Mouse (Mus musculus) adrenal gland, postnatal 36 days (tissue): ENCODE data around the gene Gm9747. TPM values are rescaled to one million over a fixed set of nuclear protein-coding genes. Genes with fewer than 3 reads are reported as not detected.

ENCODE experiments used
- DNase-seq, 2 experiments: peaks; one replicate each; pipeline ENCODE4 v3.0.0; 2021; ENCODE audit warnings: mixed read lengths in 1 of 2
- total RNA-seq, 2 experiments: library from RNA; stranded (reverse); gene quantifications; 2 replicates each; pipeline ENCODE4 v1.2.3; 2021

Gm9747 gene
- total RNA-seq, 2 experiments from 2014 or later: not detected

DNA sequence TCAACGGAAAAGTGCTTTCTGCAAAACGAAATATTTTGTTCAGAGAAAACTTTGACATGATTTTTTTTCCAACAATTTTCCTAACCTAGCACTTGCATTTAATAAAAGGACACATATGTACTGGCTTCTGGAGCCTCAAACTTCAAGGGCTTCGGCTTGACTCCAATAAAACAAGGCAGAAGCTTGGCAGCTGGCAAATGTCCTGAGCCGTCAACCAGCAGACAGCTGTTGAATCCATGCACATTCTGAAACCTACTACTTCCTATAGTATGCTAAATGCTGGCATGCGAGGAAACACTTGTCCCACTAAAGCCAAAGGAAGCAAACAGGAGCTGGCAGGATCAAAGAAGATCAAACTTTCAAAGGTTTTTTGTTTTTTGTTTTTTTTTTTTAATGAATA lies 24.5 kb downstream of the Gm9747 start:
- DNase-seq: peak; percentile 45 to 52

DNA sequence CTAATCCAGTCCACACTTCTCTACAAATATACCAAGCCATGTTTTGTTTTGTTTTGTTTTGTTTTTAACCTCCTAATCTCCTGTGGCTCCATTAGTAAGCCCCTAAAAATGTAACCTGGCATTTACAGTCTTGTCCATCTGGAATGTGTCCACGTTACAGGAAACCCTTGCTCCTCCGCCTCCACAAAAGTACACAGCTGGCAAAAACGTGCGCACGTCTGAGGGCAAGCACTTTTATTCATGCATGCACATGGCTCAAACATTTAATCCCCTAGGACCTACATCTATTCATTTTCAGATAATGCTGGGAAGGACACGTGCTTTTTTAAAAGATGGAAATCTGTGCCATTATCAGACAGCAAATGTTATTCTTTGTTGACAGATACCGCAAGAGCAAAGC lies 25.4 kb downstream of the Gm9747 start:
- no peak for DNase-seq

DNA sequence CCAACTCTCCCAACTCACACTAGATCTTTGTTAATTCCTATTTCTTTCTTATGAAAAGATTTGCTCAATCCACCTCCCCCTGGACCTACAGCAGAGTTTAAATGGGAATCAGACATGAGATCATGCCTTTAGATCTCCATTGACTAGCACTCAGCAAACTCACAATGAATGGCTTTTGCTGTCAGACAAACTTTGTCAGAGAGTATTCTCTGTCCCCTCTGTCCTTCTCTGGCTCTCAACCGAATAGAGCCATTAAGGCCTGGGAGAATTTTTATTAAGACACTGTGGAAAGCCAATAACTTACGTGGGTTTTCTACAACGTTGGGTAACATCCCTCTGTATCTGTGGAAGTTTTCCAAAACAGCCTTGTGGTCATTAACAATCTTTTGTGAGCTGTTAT lies 27.1 kb downstream of the Gm9747 start:
- no peak for DNase-seq

DNA sequence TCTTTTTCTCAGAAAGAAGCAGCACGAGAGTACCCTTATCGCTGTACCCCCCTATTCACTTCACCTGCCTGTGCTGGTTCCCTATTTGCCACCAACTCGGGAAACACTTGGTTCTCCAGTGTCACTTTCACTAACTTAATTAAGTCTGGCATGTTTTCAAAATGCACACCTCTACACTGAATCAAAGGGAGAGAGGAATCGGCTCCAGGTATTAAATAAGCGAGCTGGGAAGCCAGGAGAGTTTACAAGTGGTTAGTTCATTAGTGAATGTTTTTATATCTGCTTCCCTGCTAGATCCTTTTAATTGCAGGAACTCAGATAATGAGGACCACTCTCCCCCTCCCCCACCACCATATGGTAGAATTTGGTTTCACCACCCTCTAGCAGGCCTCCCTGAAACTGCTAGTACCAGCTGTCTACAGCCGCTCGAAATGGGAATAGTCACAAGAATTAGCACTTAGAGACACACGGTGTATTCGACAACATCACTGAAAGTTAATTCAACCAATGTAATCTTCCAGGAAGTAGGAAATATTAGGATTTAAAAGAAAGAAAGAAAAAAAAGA lies 28.2 kb downstream of the Gm9747 start:
- no peak for DNase-seq

DNA sequence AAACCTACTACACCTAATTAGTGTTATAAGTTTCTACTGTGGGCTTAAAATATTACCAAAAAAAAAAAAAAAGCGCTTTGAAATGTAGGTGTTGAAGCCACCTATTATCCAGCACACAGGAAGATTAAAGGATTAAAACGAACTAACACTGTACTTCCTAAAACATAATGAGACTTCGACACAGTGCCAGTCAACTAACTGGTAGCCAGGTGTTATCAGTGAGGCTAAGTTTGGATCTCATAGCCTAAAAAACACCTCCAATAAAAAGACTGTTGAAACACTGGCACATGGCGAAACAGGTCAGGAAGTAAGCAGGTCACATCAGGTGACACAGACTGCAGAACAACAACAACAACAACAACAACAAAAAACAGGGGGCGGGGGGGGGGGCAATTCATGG lies 28.7 kb downstream of the Gm9747 start:
- DNase-seq: no peak

DNA sequence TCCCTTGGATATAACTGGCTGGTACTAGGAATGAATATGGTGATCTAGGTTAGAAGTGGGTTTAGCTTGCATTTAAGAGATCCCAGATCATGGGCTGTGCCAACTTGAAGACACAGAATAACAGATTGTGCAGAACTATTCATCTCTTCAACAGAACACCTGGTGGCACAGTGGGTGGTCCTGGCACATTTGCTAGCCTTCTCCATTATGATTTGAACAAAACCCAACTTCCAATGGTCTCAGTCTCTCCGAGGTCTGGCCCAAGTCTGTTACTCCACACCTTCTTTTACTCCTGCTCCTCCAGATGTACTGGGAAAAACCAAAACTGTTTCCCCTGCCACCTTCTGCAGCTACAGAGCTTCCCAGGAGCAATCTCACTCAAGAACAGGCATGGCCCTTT lies 29.4 kb downstream of the Gm9747 start:
- DNase-seq: no peak

DNA sequence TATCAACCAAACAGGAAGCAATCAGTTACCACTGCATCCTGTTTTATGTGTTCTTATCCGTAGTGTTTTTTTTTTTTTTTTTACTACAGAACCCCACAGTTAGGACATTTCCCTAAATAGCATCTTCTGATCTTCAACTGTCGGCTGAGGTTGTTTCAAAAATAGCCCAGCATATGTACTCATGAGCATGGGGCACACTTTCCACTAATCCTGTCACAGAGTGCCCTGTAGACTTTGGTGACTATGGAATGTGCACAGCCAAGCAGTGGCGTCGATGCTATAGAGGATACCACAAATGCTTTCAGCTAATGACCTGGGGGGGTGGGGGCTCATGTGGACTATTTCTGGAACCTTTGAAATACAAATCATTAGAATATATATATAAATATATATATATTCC lies 34.6 kb downstream of the Gm9747 start:
- no peak for DNase-seq

DNA sequence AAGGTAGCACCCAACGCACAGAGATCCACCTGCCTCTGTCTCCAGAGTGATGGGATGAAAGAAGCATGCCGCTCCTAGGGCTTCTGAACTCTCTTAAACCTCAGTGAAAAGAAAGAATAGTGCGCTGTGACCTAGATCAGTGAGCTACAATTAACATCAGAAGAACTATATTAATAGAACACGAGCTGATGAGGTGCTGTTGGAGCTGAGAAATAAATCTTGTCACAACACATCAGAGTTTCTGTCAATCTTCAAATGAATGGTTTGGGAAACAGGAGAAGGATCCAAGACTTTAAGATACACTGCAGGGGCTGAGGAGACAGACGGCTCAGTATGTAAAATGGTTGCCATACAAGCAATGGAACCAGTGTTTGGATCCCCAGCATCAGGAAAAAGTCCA lies 39.3 kb downstream of the Gm9747 start:
- no peak for DNase-seq

DNA sequence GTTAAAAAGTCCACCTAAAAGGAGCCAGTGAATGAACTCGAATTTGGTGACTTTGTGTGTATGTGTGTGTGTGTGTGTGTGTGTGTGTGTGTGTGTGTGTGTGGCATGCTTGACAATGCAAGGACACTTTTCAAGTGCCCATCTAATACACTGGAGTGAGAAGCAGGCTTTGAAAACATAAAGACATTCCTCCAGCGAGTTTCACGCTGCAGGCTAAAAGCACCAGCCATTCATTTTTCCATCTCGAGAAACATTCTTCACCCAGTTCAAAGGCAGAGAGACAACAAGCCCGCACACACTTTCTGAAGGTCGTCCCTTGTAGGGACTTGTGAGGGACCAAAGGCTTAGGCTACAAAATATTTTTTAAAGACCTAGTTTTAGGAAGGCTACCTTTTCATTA lies 40.6 kb downstream of the Gm9747 start:
- DNase-seq: no peak

DNA sequence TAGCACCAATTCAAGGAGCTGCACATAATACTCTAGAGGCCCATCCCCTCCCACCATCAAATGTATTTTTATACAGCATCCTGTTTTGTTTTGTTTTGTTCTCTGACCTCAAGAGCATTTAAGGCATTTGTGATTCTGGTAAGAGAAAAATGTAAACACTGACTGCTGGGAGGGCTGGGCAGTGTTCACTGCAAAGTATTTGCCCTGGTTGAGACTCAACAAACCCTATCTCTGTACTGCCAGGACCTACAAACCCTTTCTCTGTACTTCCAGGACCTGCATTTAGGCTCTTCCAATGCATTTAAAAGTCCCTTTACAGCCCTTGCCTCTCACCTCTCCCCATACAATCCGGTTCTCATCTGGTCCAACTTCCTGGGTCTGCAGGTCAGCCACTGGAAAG lies 41.4 kb downstream of the Gm9747 start:
- no peak for DNase-seq

DNA sequence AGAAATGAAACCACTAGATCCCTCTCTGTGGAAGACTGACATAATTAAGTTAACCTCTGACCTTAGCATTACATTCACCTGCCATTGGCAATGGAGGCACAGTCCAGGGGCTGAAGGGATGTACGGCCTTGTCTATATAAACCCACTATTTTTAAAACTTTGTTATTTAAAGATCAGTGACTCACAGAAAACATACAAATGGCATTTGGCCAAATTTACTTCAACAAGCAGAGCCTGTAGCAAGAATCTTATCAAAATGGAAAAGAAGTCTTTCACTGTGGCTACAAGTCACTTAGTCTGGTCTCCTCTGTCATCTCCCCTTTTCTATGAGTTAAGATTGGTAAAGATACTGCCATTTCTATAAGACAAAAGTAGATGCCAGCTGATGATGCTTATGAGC lies 46.9 kb downstream of the Gm9747 start:
- no peak for DNase-seq

DNA sequence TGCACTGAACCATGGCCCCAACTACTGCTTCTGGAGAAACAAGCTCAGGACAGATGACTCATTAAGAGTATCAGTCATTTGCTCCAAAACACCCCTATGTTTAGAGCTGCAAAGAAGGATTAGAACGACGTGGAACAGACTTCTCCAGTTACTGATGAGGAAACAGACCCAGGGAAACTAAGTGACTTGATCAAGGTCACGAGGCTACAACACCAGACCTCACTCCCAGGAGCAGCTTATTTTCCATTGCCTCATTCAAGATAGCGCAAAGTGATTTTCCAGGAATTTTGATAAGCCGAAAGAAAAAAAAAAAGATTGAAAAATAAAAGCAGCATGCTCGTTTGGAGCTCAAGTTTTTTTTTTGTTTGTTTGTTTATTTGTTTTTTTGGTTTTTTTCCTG lies 48.9 kb downstream of the Gm9747 start:
- DNase-seq: no peak

DNA sequence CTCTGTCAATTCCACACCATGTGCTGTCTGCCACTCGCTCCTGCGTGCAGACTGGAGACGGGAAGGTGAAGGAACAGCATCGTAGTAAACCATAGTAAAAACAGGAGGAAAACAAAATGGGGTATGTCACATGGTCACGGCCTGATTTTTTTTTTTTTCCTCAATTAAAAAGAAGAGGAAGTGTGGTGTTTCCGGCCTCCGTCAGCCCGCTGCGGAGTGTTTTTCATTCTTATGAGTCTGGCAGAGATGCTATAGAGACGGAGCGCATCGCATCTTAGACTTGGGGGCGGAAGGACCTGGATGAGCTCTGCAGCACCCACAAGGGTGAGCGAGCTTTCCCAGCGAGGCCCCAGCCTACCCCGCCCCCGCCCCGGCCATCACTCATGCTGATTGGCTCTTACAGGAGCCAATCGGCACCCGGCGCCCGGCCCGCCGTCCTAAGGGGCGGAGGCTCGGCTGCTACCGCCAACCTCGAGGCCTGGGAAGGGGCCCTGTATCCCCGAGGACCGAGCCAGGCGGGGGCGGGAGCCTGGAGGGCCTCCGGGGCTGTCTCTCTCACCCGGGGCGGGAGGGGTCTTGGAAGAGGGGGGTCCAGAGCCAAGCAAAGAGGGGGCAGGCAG lies 50.2 kb downstream of the Gm9747 start:
- DNase-seq: peak; percentile 91 to 94

DNA sequence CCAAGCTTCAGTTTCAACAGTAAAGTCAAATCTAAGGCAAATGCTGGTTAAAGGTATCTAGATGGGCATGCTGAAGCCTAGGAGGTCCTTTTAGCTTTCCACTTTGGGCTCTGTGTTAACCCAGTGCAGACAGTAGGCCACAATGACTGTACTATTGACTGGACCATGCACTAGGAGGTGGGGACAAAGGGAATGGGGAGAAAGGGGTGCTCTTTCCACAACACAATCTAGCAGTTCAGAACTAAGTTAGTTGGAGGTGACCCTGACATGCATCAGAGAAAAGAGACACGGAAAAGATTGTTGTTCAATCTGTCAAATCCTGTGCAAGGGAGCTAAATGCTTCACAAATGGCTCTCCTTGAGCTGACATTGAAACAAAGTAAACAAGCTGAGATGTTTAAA lies 51.0 kb downstream of the Gm9747 start:
- peak in 1 of 2 experiments; percentile 18 for DNase-seq

DNA sequence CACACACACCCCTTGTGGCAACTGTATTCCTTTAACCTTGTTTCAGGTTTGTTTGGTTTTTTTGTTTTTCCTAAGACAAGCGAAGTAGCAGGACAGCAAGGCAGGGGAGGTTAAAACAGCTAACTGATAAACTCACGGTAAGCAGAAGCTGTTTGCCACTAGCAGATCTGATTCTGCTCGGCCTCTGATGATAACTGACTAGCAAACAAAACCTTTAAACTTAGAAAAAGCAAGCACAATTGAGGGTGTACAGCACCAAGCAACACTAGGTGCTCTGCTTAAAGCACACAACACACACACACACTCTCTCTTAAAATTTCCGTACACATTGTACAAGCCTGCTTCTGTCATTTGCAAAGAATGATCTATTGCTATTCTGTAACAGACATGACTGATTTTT lies 51.5 kb downstream of the Gm9747 start:
- no peak for DNase-seq

Other genes starting within 250 kb of the Gm9747 start
- gene Irs1, start 58.3 kb downstream of the Gm9747 start, total RNA-seq: 10 to 100 TPM; 14.8 to 16.7 TPM
- gene Rhbdd1, start 83.3 kb downstream of the Gm9747 start, total RNA-seq: 10 to 100 TPM; 30.0 to 42.7 TPM